Mouse (Mus musculus): Measurements from ENCODE around the gene Tep1.

DNA sequence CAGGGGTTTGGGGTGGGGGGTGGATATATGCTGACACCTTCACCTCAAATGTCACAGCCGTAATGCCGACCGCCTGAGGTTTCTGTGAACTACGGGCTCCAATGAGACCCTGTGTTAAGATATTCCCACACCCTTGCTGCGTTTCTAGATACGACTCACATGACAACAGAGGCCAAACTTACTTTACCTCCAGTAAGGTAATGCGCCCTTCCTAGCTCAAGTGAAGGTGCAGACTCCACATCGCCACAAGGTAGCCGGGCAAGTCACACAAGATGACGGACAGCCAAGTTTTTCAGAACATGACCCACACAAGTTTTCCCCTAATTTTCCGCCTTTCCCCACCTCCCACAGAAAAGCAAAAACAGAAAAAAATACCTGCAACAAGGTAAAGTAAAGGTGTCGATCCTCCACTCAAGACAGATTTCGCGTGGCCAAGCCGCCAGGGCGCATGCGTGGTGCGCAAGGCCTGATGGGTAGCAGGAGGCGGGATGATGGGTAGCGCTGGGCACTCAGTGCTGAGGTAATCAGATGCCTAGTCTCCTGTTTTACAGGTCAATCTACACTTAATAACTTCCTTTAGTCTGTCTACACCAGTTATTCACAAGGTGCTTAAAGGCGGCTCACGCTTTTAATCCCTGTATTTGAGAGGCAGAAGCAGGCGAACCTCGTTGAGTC is 75.0 kb downstream of the Tep1 start:
- TF ChIP-seq CTCF (IDR thresholded peaks at IDR 0.05; ENCODE audit: control insufficient read depth, insufficient read depth, insufficient replicate concordance, low read depth, low read length): no peak
- TF ChIP-seq POLR2A (IDR thresholded peaks at IDR 0.05; ENCODE audit: control insufficient read depth, low read depth, low read length): peak; percentile 85
